Mouse (Mus musculus): ENCODE data around the gene Rnf26. TPM values are rescaled to one million over a fixed set of nuclear protein-coding genes. Genes with fewer than 3 reads are reported as not detected.
"Not testable (repeated sequence)": the region's sequence is repeated elsewhere in the genome, so short reads cannot be mapped to it uniquely, and the experiment has no call there.

Rnf26 gene
- total RNA-seq, 4 experiments from 2014 or later = 1.7 to 2.9 (median 2.6) TPM

DNA sequence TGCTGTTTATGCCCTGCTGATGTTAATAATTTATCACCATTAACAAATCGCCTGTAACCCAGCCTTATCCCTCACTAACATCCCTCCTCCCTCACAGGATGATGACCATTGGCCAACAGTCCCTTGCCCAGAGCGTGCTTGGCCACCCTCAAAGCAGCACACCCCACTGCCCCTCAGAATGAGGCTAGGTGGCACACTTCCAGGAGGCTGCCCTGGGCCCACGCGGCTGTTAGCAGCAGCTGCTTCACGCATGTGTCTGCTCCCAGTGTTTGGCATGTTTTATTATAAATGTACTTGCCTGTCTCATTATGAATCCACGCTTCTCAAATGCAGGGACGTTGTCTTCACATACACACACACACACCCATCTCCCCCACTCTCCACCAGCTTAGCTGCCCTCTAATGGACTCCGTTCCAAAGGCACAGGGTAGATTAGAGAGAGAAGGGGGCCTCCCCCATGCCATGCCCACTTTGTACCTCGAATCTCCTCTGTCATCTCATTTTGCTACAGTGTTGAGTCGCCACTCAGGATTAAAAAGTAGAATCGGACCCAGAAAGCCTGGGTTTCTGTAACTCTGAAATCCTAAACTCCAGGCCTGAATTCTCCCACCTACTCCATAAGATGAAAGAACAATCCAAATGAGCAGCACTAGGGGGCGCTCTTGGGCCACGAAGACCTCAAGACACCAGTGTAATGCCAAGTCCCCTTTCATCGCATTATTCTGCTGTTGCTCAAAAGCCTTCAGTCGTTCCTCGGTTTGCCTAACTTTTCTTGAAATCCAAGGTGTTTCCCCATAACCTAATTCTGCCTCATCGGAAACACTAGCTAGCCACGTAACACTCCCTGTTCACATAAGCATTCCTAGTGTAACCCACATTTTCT is 12.5 kb upstream of the Rnf26 start:
- DNase-seq (ENCODE audit: low spot score in 2 of 2) = peak; percentile 79 to 81

- no peak for DNase-seq (ENCODE audit: low spot score in 2 of 2)
Measured at GRCm38 (mm10) chr9:44125026-44125425, 11.7 kb upstream of the Rnf26 start.

DNA sequence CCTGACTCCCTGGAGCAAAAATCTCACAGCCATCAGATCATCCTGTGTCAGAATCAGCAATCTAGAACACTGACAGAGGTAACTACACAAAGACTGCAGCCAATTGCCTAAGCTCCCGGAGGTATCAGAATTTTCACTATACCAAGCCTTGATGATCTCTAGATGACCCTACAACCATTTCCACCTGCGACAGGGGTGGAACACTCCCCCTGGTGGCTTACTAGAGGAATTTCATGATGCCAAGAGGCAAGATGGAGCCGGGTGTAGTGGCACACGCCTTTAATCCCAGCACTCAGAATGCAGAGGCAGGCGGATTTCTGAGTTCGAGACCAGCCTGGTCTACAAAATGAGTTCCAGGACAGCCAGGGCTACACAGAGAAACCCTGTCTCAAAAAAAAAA is 11.0 kb upstream of the Rnf26 start:
- no peak for DNase-seq (ENCODE audit: low spot score in 2 of 2)

DNA sequence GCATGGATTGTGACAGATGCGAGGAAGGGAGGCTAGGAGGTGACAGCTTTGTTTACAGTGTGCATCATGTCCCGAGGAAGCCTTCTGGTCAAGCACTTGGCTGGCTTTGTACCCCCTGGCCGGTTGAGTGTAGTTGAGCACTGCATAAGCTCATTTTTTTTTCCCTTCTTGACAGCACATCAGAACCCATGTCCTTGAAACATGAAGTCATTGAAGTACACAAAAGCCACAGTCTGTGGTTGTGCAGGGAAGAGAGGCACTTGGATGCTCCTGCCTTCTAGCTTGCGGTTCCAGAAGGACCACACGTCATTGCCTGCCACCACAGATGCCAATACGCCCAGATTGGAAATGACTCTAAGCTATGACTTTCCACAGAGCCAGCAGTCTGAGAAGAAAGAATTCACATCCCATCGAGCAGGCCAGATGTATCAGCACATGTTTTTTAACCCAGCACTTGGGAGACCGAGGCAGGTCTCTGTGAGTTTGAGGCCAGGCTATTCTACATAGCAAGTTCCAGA is 6.7 kb upstream of the Rnf26 start:
- no peak for DNase-seq (ENCODE audit: low spot score in 2 of 2)

- DNase-seq (ENCODE audit: low spot score in 2 of 2) = no peak
Measured at GRCm38 (mm10) chr9:44119011-44119410, 5.7 kb upstream of the Rnf26 start.

DNA sequence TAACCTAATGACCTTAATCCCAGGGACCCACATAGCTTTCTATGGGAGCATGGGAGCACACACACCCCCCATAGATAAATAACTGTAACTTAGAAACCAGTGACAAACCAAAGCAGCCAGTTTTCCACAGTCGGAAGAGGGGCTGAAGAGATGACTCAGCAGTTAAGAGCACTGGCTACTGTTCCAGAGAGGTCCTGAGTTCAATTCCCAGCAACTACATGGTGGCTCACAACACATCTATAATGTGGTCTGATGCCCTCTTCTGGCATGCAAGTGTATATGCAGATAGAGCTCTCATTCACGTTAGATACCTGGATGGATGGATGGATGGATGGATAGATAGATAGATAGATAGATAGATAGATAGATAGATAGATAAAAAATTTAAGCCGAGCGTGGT is 2.9 kb upstream of the Rnf26 start:
- DNase-seq (ENCODE audit: low spot score in 2 of 2) = no peak

DNA sequence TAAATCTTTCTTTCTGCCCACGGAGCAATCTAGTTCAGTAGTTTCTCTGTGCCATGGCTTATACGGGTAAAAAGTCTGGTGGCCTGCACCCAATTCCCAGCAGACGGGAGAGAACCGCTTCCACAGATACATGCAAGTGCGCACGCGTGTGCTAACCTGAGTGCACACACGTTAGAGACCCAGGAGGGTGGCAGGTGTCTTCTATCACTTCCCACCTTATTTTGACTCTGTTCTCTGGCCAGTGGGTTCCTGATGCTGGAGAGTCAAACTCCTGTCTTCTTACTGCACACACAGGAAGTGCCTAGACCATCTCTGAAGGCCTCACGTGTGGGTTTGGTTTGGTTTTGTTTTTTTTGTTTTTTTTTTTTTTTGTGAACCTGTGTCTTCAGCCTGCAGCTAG is 2.3 kb upstream of the Rnf26 start:
- DNase-seq (ENCODE audit: low spot score in 2 of 2) = no peak

GRCm38 (mm10) chr9:44114453-44114852 is 1.1 kb upstream of the Rnf26 start:
- DNase-seq (ENCODE audit: low spot score in 2 of 2) = no peak

GRCm38 (mm10) chr9:44111909-44112308 is 1.4 kb downstream of the Rnf26 start:
- DNase-seq (ENCODE audit: low spot score in 2 of 2) = not testable (repeated sequence)

DNA sequence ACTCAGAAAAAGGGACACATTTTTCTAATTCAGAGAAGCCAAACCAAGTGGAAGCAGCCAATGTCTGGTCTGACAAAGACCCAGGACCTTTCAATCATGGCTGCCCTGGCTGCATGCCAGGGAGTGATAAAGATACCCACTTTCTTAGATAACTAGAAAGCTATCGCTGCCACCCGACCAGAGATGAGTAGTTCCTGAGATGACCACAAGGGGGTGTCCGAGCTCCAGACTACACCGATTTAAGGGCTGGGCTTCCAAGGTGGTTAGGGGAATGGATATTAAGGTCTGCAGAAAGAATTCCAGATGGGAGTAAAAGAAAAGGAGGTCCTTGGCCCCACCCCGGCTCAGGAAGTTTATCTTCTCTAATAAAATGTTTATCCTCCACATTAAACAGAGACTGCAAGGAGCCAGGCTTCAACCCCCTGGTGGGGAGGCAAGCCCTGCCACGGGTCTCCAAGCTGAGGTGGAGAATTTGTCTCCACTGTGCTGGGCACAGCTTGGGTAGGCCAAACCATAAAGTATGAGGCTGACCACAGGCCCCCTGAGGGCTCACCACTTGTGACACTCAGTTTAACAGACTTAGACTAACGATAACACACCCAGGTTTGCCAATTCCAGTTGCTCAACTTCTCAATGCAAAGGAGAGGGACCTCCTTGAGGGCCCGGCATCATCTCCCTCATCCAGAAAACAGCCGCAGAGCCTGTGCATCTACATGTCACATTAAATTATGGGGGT is 3.8 kb downstream of the Rnf26 start:
- peak; percentile 60 to 66 for DNase-seq (ENCODE audit: low spot score in 2 of 2)

DNA sequence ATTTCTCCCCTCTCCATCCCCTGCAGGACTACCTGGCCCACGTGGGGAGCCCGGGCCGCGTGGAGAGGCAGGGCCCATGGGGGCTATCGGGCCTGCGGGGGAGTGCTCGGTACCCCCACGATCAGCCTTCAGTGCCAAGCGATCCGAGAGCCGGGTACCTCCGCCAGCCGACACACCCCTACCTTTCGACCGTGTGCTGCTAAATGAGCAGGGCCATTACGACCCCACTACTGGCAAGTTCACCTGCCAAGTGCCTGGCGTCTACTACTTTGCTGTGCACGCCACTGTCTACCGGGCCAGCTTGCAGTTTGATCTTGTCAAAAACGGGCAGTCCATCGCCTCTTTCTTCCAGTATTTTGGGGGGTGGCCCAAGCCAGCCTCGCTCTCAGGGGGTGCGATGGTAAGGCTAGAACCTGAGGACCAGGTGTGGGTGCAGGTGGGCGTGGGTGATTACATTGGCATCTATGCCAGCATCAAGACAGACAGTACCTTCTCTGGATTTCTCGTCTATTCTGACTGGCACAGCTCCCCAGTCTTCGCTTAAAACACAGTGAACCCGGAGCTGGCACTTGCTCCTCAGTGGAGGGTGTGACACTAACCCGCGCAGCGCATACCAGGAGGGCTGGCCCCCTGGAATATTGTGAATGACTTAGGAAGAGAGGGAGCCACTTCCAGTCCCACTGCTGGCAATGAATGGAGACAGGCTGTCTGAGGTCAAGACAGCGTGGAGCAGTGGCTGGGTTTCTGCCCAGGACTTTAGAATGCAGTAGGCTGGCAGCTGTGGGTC is 4.9 kb downstream of the Rnf26 start:
- no peak for DNase-seq (ENCODE audit: low spot score in 2 of 2)

DNA sequence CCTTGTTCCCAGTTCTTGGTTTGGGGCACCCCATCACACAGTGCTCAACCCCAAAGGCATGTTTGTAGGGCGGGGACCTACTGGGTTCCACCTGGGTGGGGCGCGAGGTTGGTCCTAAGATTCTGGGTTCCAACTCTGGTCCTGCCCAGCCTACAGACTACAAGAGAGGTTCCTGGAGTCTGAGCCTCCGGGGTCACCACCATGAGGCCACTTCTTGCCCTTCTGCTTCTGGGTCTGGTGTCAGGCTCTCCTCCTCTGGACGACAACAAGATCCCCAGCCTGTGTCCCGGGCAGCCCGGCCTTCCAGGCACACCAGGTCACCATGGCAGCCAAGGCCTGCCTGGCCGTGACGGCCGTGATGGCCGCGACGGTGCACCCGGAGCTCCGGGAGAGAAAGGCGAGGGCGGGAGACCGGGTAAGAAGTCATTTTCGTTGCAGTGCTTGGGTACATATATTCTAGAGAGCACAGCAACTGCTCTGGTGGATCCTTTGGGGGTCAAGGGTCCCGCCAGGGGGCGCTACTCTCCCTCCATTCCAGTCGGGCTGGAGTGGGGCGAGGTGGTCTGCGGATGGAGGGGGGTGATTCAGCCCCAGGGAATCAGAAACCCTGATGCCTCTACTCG is 5.6 kb downstream of the Rnf26 start:
- DNase-seq (ENCODE audit: low spot score in 2 of 2) = peak in 1 of 2 experiments; percentile 45

DNA sequence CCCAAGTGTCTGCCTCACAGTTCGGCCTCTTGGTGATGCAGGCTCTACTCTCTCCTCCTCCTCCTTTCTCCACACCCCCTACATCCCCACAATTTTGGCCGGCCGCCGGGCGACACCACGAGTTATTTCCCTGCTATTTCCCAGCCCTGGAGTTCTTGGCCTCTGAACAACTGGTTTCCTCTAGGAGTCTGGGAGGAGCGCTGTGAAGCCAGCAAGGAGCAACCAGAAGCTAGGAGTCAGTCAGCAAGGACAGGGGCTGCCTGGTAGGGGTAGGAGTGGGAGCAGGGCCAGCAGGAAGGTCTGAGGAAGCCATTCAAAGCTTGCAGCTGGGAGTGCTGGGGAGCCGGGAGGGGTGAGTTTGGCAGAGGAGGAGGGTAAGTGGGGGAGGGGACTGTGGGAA is 6.2 kb downstream of the Rnf26 start, which contains the start of gene C1qtnf5:
Gene C1qtnf5 (plus strand): TSS at position 136 of the 400 bp plus-strand sequence.
- peak; percentile 73 to 87 for DNase-seq (ENCODE audit: low spot score in 2 of 2)

GRCm38 (mm10) chr9:44106596-44106995 is 6.7 kb downstream of the Rnf26 start:
- no peak for DNase-seq (ENCODE audit: low spot score in 2 of 2)

- DNase-seq (ENCODE audit: low spot score in 2 of 2) = no peak
Measured at GRCm38 (mm10) chr9:44106182-44106581, 7.1 kb downstream of the Rnf26 start.

DNA sequence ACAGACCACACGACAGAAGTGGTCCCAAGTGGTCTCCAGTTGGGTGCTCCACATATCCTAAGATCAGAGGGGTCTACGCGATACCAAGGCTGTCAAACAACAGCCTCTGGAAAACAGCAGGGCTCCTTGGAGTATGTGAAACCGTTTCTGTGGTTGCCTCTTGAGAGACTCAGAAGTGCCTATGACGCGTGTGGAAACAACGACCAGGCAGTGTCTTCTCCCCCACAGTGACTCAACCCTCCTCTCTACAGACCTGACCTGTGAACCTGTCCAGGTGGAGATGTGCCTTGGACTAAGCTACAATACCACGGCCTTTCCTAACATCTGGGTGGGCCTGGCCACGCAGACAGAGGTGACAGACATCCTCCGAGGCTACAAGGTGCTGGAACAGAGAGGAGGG is 7.5 kb downstream of the Rnf26 start:
- no peak for DNase-seq (ENCODE audit: low spot score in 2 of 2)

DNA sequence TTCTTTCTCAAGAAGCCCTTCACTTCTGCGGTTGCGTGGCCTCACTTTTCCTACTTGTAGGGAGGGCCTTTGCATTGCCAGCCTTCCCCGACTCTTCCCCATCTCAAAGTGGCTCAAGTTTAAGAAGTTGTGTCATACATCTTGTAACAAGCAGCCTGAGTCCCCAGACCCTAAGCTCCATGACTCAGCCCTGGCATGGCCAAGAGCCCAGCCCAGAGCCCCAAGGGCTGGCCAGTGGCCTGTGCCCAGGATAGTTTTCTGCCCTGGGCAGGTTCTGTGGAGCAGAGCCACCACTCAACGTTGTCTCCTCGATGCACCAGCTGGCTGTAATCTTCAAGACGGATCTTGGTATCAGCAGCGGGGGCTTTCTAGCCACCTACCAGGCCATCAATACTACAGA is 8.4 kb downstream of the Rnf26 start:
- peak in 1 of 2 experiments; percentile 53 for DNase-seq (ENCODE audit: low spot score in 2 of 2)

GRCm38 (mm10) chr9:44101490-44101889 is 11.8 kb downstream of the Rnf26 start, which contains the start of gene Mfrp:
Gene Mfrp (plus strand): TSS chr9:44101729.
- DNase-seq (ENCODE audit: low spot score in 2 of 2) = no peak

- DNase-seq (ENCODE audit: low spot score in 2 of 2) = no peak
Measured at GRCm38 (mm10) chr9:44096536-44096935, 16.8 kb downstream of the Rnf26 start.

DNA sequence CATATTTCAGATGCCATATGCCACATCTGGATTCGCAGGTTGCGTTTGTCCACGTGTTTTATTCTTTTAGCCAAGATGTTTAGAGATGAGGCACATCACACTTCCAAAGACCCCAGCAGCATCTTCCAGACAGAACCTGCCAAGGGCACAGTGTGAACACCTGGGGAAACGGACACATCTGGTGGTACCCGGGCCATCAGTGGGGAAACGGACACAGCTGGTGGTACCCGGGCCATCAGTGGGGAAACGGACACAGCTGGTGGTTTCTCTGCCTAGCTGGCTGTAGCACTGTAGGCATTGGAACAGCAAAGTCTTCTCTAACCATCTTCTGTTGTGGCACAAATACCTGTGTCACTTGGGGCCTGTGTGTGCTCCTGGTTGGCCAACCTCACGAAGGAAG is 17.5 kb downstream of the Rnf26 start:
- no peak for DNase-seq (ENCODE audit: low spot score in 2 of 2)

GRCm38 (mm10) chr9:44094737-44095136 is 18.6 kb downstream of the Rnf26 start:
- DNase-seq (ENCODE audit: low spot score in 2 of 2) = no peak

All from gastrocnemius, adult 8-10 months (tissue).